Mouse (Mus musculus): ENCODE measurements at regions not wholly inside any gene's neighbourhood (a gene's known extent, or its start where the extent isn't known, plus 50 kb on each side); places are given as distances from the start of the nearest gene placed in this dataset.

DNA sequence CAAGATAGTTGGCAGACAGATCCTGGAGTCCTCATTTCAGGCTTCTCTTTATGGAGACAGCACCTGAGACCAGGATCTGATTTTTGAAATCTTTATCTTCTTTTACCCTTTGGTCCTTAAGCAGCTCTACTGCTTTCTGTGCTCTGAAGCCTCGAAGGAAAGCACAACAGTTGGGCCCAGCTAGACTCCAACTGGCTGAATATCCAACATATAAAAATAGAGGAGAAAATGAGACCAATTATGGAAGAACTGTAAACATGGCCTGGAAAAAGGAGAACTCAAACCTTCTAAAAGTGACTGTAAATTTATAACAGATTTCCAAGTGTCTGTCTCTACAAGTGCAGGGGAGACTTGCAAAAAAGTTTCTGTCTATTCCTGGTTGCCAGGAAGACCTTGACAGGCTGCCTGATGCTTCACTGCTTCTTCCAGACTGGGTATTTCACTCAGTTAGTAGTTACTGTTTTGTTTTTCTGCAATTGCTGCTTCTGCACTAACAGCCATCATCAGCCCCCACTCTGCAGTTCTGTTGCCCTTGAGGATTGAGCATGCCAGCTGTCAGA, 872.6 kb upstream of the Cobl start:
- peak in 1 of 2 experiments; percentile 18 for DNase-seq (ENCODE audit: low spot score in 2 of 2)

DNA sequence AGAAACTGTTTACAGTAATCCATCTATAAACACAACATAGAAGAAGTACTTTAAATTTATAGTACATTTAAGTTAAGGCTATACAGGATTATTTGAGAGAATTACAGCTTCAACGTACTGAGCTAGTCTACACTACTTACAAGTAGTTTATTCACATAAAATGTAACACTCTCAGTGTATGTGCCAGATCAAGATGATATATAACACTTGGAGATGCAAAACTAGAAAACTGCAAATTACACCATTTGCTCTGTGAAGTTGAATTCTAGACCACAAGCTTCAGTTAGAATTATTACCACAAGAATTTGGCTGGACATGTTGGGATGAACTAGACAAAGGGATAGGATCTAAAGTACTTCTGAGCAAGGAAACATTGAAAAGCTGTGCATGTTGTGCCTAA, 831.7 kb upstream of the Cobl start:
- no peak for DNase-seq (ENCODE audit: low spot score in 2 of 2)
